Mouse (Mus musculus) erythroblast, embryonic 14.5 days (primary cell): ENCODE measurements around the gene Nrbp1. TPM values are rescaled to one million over a fixed set of nuclear protein-coding genes. Genes with fewer than 3 reads are reported as not detected.

Experiments used
- H3K27me3 ChIP-seq: 2 replicates; pipeline ENCODE4 v1.6.1; 2012; ENCODE audit warnings: inconsistent platforms; ENCODE audit not compliant: control insufficient read depth
- H3K36me3 ChIP-seq: 2 replicates; pipeline ENCODE4 v1.6.1; 2012; ENCODE audit warnings: mild to moderate bottlenecking, inconsistent platforms; ENCODE audit not compliant: control insufficient read depth
- H3K4me1 ChIP-seq: 2 replicates; pipeline ENCODE4 v1.6.1; 2012; ENCODE audit warnings: inconsistent platforms; ENCODE audit not compliant: control insufficient read depth
- H3K4me3 ChIP-seq: replicated peaks from 2 replicates; pipeline ENCODE3; 2012; ENCODE audit warnings: moderate library complexity, mild to moderate bottlenecking, inconsistent platforms
- H3K9me3 ChIP-seq: 2 replicates; pipeline ENCODE4 v1.6.1; 2012; ENCODE audit warnings: low read length, inconsistent platforms, mixed read lengths; ENCODE audit not compliant: control insufficient read depth
- GATA1 ChIP-seq: IDR thresholded peaks from 2 replicates; pipeline ENCODE4 v1.6.1; 2012; ENCODE audit warnings: low read length, inconsistent platforms, mixed read lengths
- TAL1 ChIP-seq: IDR thresholded peaks from 3 replicates; pipeline ENCODE4 v1.6.1; 2012; ENCODE audit warnings: low read length, inconsistent platforms, mixed read lengths
- polyA plus RNA-seq: library from polyadenylated mRNA; stranded (reverse); fragments of >175 nt; gene quantifications from 2 replicates; pipeline ENCODE4 v1.2.3, GENCODE M21; 2012

Gene Nrbp1
- polyA plus RNA-seq, 1 experiment = 2.6 TPM

- Histone ChIP-seq H3K36me3 (peaks cover 2% of the 10 kb centered on the region; the same call in 1 of the 2 replicates), H3K9me3 (no peaks in the 10 kb centered on the region; the same call in 1 of the 2 replicates), H3K4me1 (peaks cover 7% of the 10 kb centered on the region), H3K27me3 (peaks cover 59% of the 10 kb centered on the region), H3K4me3 (no peak overlapping the region)
- no peak for TF ChIP-seq GATA1
- TF ChIP-seq TAL1 = no peak
Measured at GRCm38 (mm10) chr5:31297981-31298380, 57.3 kb downstream of the Nrbp1 start.

GRCm38 (mm10) chr5:31298486-31298885, 57.8 kb downstream of the Nrbp1 start:
- Histone ChIP-seq H3K4me3 (no peak overlapping the region), H3K27me3 (peaks cover 54% of the 10 kb centered on the region), H3K9me3 (no peaks in the 10 kb centered on the region; the same call in 1 of the 2 replicates), H3K4me1 (peaks cover 7% of the 10 kb centered on the region), H3K36me3 (peaks cover under 1% of the 10 kb centered on the region; the same call in 1 of the 2 replicates)
- TF ChIP-seq TAL1 (no peak), GATA1 (no peak)

Other genes starting within 250 kb of the Nrbp1 start
- gene Atraid, start 192.6 kb upstream of the Nrbp1 start, polyA plus RNA-seq = 0.81 and 1.6 TPM in 2 replicates
- gene Slc5a6, start 191.9 kb upstream of the Nrbp1 start, polyA plus RNA-seq = 0.07 and 0.13 TPM in 2 replicates
- gene Cad, start 186.1 kb upstream of the Nrbp1 start, polyA plus RNA-seq = 14.6 and 19.9 TPM in 2 replicates
- gene Dnajc5g, start 134.6 kb upstream of the Nrbp1 start, polyA plus RNA-seq = not detected in 2 replicates
- gene Slc30a3, start 132.6 kb upstream of the Nrbp1 start, polyA plus RNA-seq = not detected in 2 replicates
- not detected in 2 replicates for gene Trim54, start 124.2 kb upstream of the Nrbp1 start, polyA plus RNA-seq
- not detected in 2 replicates for gene Ucn, start 102.0 kb upstream of the Nrbp1 start, polyA plus RNA-seq
- 0.14 and 0.38 TPM in 2 replicates for gene Mpv17, start 86.6 kb upstream of the Nrbp1 start, polyA plus RNA-seq
- 2.2 and 2.5 TPM in 2 replicates for gene Gm29609, start 61.0 kb upstream of the Nrbp1 start, polyA plus RNA-seq
- gene Gtf3c2, start 60.7 kb upstream of the Nrbp1 start, polyA plus RNA-seq = 4.0 and 4.9 TPM in 2 replicates
- 2.7 and 2.9 TPM in 2 replicates for gene Snx17, start 47.6 kb upstream of the Nrbp1 start, polyA plus RNA-seq
- 32.5 and 34.0 TPM in 2 replicates for gene Eif2b4, start 47.4 kb upstream of the Nrbp1 start, polyA plus RNA-seq
- 2.5 TPM in 2 replicates for gene Zfp513, start 38.6 kb upstream of the Nrbp1 start, polyA plus RNA-seq
- gene Ppm1g, start 20.2 kb upstream of the Nrbp1 start, polyA plus RNA-seq = 31.4 and 40.0 TPM in 2 replicates
- not detected in 2 replicates for gene Gm9970, start 368 bp downstream of the Nrbp1 start, polyA plus RNA-seq
- gene Krtcap3, start 10.8 kb downstream of the Nrbp1 start, polyA plus RNA-seq = 0.06 and 0.14 TPM in 2 replicates
- gene Ift172, start 50.3 kb downstream of the Nrbp1 start, polyA plus RNA-seq = 0.30 and 0.43 TPM in 2 replicates
- 0.17 TPM in 1 of 2 replicates, not detected in the other for gene Fndc4, start 55.2 kb downstream of the Nrbp1 start, polyA plus RNA-seq
- gene Gckr, start 56.6 kb downstream of the Nrbp1 start, polyA plus RNA-seq = not detected in 2 replicates
- gene Zfp512, start 211.6 kb downstream of the Nrbp1 start, polyA plus RNA-seq = 0.64 and 0.87 TPM in 2 replicates
- not detected in 2 replicates for gene 4930548H24Rik, start 244.9 kb downstream of the Nrbp1 start, polyA plus RNA-seq